Mouse (Mus musculus): ENCODE measurements at regions not wholly inside any gene's neighbourhood (a gene's known extent, or its start where the extent isn't known, plus 50 kb on each side); places are given as distances from the start of the nearest gene placed in this dataset.

DNA sequence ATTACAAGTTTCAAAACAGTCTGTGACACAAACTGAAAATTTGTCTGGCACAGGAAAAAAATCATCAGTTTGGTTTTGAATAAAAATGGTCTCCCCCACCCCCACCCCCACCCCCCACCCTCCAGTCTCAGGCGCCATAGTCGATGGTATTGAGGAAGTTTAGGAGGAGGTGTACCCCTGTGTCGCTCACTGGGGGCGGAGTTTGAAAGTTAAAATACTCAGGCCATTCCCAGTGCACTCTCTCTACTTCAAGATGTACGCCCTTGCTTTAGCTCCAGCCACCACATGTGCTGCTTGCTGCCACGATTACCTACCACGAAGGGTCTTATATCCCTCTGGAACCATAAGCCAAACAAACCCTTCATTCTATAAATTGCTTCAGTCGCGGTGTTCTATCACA lies 337.6 kb downstream of the Rapgef2 start:
- DNase-seq (ENCODE audit: low spot score): no peak
- no peaks in the 10 kb centered on the region for H3K36me3 ChIP-seq
- WGBS: 89% methylated on average over 9 of the region's 9 CpGs
- H3K9me3 ChIP-seq (replicated peaks): no peaks in the 10 kb centered on the region
- H3K27me3 ChIP-seq (ENCODE audit: low read depth, poor library complexity, severe bottlenecking): no peaks in the 10 kb centered on the region
- H3K4me3 ChIP-seq: no peak overlapping the region
- H3K4me1 ChIP-seq: no peaks in the 10 kb centered on the region
- no peak overlapping the region for H3K27ac ChIP-seq

- peak; percentile 40 for DNase-seq (ENCODE audit: low spot score)
- WGBS: 44% methylated on average over 8 of the region's 8 CpGs
- Histone ChIP-seq H3K9me3 (replicated peaks) (no peaks in the 10 kb centered on the region), H3K27ac (no peak overlapping the region), H3K4me3 (no peak overlapping the region), H3K36me3 (no peaks in the 10 kb centered on the region), H3K4me1 (no peaks in the 10 kb centered on the region), H3K27me3 (ENCODE audit: low read depth, poor library complexity, severe bottlenecking) (no peaks in the 10 kb centered on the region)
Measured at GRCm38 (mm10) chr3:78948171-78948570, 338.1 kb downstream of the Rapgef2 start.

DNA sequence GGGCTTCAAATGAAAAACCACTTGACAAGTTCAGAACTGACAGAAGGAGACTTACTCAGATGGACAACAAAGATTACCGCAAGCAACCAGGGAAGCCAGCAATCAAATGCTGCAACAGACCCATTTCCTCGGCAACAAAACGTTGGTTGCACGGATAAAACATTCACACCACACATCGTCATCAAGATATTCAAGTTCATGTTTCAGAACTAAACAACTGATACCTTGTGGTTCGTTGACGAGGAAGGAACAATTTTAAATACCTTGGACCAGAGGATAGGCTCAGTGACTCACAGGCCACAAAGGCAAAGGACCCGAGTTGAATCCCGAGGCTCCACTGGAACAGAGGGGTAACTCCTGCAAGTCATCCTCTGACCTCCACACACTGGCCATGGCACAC lies 339.1 kb downstream of the Rapgef2 start:
- no peaks in the 10 kb centered on the region for H3K4me1 ChIP-seq
- no peak overlapping the region for H3K27ac ChIP-seq
- DNase-seq (ENCODE audit: low spot score): no peak
- H3K9me3 ChIP-seq (replicated peaks): no peaks in the 10 kb centered on the region
- H3K4me3 ChIP-seq: no peak overlapping the region
- WGBS: 93% methylated on average over 9 of the region's 9 CpGs
- no peaks in the 10 kb centered on the region for H3K27me3 ChIP-seq (ENCODE audit: low read depth, poor library complexity, severe bottlenecking)
- H3K36me3 ChIP-seq: no peaks in the 10 kb centered on the region

GRCm38 (mm10) chr3:78944185-78944584 lies 342.1 kb downstream of the Rapgef2 start:
- DNase-seq (ENCODE audit: low spot score): no peak
- Histone ChIP-seq H3K36me3 (no peaks in the 10 kb centered on the region), H3K9me3 (replicated peaks) (no peaks in the 10 kb centered on the region), H3K4me3 (no peak overlapping the region), H3K4me1 (no peaks in the 10 kb centered on the region), H3K27me3 (ENCODE audit: low read depth, poor library complexity, severe bottlenecking) (no peaks in the 10 kb centered on the region), H3K27ac (no peak overlapping the region)
- whole genome bisulfite sequencing: 82% methylated on average over 8 of the region's 8 CpGs

DNA sequence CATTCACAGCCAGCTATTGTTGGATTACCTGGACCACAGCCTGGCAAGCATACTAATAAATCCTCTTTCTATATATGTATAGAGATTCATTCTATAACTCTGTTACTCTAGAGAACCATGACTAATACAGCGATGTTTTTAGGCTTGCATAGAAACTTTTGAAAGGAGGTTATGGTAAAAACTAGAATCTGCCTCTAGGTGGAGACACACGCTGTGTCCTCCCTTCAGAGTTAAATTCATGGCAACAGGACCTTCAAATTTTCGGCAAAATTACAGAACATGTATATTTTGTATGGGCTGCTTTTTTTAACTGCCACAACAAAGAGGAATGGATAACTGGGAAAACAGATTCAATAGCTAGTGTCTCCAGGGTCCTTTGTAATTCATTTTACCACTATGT lies 353.3 kb downstream of the Rapgef2 start:
- H3K27me3 ChIP-seq (ENCODE audit: low read depth, poor library complexity, severe bottlenecking): no peaks in the 10 kb centered on the region
- H3K4me3 ChIP-seq: no peak overlapping the region
- H3K4me1 ChIP-seq: no peaks in the 10 kb centered on the region
- no peaks in the 10 kb centered on the region for H3K36me3 ChIP-seq
- 81% methylated on average over 3 of the region's 3 CpGs for WGBS
- no peak overlapping the region for H3K27ac ChIP-seq
- no peak for DNase-seq (ENCODE audit: low spot score)
- no peaks in the 10 kb centered on the region for H3K9me3 ChIP-seq (replicated peaks)

- 69% methylated on average over 6 of the region's 6 CpGs for WGBS
- DNase-seq (ENCODE audit: low spot score): no peak
- no peak overlapping the region for H3K27ac ChIP-seq
- 0 out of 2 replicates have a peak, but pooled peaks cover 2% of the 10 kb centered on the region for H3K4me1 ChIP-seq
- H3K9me3 ChIP-seq (replicated peaks): no peaks in the 10 kb centered on the region
- H3K27me3 ChIP-seq (ENCODE audit: low read depth, poor library complexity, severe bottlenecking): no peaks in the 10 kb centered on the region
- no peaks in the 10 kb centered on the region for H3K36me3 ChIP-seq
- H3K4me3 ChIP-seq: no peak overlapping the region
Measured at GRCm38 (mm10) chr3:78919850-78920249, 366.5 kb downstream of the Rapgef2 start.

- Histone ChIP-seq H3K4me3 (no peak overlapping the region), H3K27ac (peak overlapping the region; percentile 64; the same call in 1 of the 2 replicates), H3K27me3 (ENCODE audit: low read depth, poor library complexity, severe bottlenecking) (no peaks in the 10 kb centered on the region), H3K36me3 (no peaks in the 10 kb centered on the region), H3K4me1 (0 out of 2 replicates have a peak, but pooled peaks cover 2% of the 10 kb centered on the region), H3K9me3 (replicated peaks) (no peaks in the 10 kb centered on the region)
- WGBS: 30% methylated on average over 12 of the region's 12 CpGs
- peak; percentile 85 for DNase-seq (ENCODE audit: low spot score)
Measured at GRCm38 (mm10) chr3:78919407-78919806, 366.9 kb downstream of the Rapgef2 start.

- H3K27me3 ChIP-seq (ENCODE audit: low read depth, poor library complexity, severe bottlenecking): no peaks in the 10 kb centered on the region
- no peaks in the 10 kb centered on the region for H3K9me3 ChIP-seq (replicated peaks)
- no peak overlapping the region for H3K27ac ChIP-seq
- no peak overlapping the region for H3K4me3 ChIP-seq
- WGBS: 63% methylated on average over 1 of the region's 1 CpGs
- H3K36me3 ChIP-seq: no peaks in the 10 kb centered on the region
- DNase-seq (ENCODE audit: low spot score): no peak
- H3K4me1 ChIP-seq: no peaks in the 10 kb centered on the region
Measured at GRCm38 (mm10) chr3:78908196-78908844, 378.0 kb downstream of the Rapgef2 start.

- Histone ChIP-seq H3K9me3 (replicated peaks) (no peaks in the 10 kb centered on the region), H3K27ac (no peak overlapping the region), H3K27me3 (ENCODE audit: low read depth, poor library complexity, severe bottlenecking) (no peaks in the 10 kb centered on the region), H3K4me1 (no peaks in the 10 kb centered on the region), H3K4me3 (no peak overlapping the region), H3K36me3 (no peaks in the 10 kb centered on the region)
- 91% methylated on average over 7 of the region's 7 CpGs for WGBS
- DNase-seq (ENCODE audit: low spot score): no peak
Measured at GRCm38 (mm10) chr3:78907778-78908177, 378.5 kb downstream of the Rapgef2 start.

DNA sequence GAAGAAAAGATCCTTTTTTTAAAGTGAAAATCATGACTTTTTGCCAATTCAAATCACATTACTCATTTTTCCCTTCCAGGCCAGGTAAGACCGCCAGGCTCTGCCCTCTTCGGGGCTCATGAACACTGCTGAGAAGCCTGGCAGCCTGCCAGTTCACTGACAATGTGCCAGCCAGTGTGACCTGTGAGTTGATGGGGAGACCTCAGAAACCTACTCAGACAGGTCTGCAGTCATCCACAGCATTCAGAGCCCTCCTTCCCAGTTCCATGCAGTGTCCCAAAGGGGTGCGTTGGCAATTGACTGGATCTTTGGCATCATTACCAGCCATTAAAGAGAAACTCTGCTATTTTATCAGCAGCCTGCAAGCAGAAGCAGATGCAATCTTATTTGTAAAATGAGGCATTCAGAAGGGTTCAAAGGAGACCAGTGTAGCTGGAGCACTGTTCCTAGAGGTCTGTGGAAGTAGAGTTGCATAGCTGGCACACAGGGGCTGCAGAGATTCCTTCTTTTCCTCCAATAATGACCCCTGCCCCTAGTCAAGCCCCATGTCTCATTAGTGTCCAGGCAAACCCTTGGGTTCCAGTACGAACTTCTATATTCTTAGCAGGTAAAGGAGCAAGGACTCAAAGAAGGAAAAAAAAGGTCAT lies 384.4 kb downstream of the Rapgef2 start:
- Histone ChIP-seq H3K27me3 (ENCODE audit: low read depth, poor library complexity, severe bottlenecking) (no peaks in the 10 kb centered on the region), H3K4me1 (peaks cover 10% of the 10 kb centered on the region), H3K27ac (no peak overlapping the region), H3K9me3 (replicated peaks) (no peaks in the 10 kb centered on the region), H3K36me3 (no peaks in the 10 kb centered on the region), H3K4me3 (no peak overlapping the region)
- no peak for DNase-seq (ENCODE audit: low spot score)
- WGBS: 77% methylated on average over 4 of the region's 4 CpGs

DNA sequence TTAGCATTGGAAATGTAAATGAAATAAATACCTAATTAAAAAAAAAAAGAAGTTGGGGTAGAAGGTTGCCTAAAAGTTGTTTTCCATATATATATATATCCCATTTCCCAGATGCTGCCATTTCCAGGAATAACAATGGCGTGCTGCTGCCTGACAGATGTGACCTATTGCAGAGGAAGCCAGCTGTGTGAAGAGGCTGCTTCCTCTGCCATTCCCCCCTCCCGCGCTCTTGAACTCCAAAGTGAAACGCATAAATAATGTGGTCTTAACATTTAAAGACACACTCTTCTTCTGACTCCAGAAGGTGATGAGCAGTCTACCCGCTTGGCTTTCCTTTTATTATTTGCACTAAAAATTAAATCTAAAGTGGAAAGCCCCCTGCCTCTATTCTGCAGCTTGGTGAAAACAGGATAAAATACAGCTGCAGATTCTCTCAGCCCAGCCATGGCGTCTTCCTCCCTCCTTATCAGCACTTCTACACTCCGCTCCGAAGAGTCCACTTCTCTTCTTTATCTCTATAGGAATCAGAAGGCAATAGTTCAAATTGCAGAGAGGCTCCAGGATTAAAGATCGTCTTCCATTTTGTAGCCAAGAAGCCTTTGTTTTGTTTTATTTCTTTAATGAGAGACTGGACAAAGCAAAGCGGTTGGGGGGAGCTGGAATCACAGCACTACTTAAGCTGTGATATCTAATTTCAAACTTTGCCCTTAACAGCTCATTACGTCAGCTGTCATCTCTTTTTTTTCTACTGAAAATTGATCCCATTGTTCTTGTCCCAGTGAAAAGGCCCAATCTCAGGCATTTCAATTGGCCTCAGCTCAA lies 385.1 kb downstream of the Rapgef2 start:
- Histone ChIP-seq H3K27ac (no peak overlapping the region), H3K4me1 (peaks cover 10% of the 10 kb centered on the region), H3K27me3 (ENCODE audit: low read depth, poor library complexity, severe bottlenecking) (no peaks in the 10 kb centered on the region), H3K4me3 (no peak overlapping the region), H3K36me3 (no peaks in the 10 kb centered on the region), H3K9me3 (replicated peaks) (no peaks in the 10 kb centered on the region)
- 55% methylated on average over 11 of the region's 11 CpGs for whole genome bisulfite sequencing
- DNase-seq (ENCODE audit: low spot score): no peak

- WGBS: 88% methylated on average over 8 of the region's 8 CpGs
- Histone ChIP-seq H3K36me3 (no peaks in the 10 kb centered on the region), H3K9me3 (replicated peaks) (no peaks in the 10 kb centered on the region), H3K27ac (no peak overlapping the region), H3K27me3 (ENCODE audit: low read depth, poor library complexity, severe bottlenecking) (no peaks in the 10 kb centered on the region), H3K4me1 (peaks cover 10% of the 10 kb centered on the region), H3K4me3 (no peak overlapping the region)
- DNase-seq (ENCODE audit: low spot score): no peak
Measured at GRCm38 (mm10) chr3:78899446-78900230, 386.7 kb downstream of the Rapgef2 start.
